Mouse (Mus musculus): ENCODE data around the gene Gm21981.

- TF ChIP-seq CTCF (IDR thresholded peaks at IDR 0.05; ENCODE audit: extremely low read depth, insufficient read length, insufficient replicate concordance, low read depth, low read length) = no peak
- no peak for TF ChIP-seq POLR2A (IDR thresholded peaks at IDR 0.05; ENCODE audit: low read depth, low read length)
Measured at GRCm38 (mm10) chr17:47642992-47643391, 51.3 kb downstream of the Gm21981 start.

Measured in small intestine, adult 2 months (tissue).